Mouse (Mus musculus) MEL-GATA-1-ER (cell line): ENCODE results near the gene Fbln1.

Experiments
- DNase-seq: peaks from one replicate; pipeline ENCODE4 v3.0.0-alpha.2; 2012; ENCODE audit warnings: low read depth; ENCODE audit errors: extremely low read depth

Fbln1 gene

DNA sequence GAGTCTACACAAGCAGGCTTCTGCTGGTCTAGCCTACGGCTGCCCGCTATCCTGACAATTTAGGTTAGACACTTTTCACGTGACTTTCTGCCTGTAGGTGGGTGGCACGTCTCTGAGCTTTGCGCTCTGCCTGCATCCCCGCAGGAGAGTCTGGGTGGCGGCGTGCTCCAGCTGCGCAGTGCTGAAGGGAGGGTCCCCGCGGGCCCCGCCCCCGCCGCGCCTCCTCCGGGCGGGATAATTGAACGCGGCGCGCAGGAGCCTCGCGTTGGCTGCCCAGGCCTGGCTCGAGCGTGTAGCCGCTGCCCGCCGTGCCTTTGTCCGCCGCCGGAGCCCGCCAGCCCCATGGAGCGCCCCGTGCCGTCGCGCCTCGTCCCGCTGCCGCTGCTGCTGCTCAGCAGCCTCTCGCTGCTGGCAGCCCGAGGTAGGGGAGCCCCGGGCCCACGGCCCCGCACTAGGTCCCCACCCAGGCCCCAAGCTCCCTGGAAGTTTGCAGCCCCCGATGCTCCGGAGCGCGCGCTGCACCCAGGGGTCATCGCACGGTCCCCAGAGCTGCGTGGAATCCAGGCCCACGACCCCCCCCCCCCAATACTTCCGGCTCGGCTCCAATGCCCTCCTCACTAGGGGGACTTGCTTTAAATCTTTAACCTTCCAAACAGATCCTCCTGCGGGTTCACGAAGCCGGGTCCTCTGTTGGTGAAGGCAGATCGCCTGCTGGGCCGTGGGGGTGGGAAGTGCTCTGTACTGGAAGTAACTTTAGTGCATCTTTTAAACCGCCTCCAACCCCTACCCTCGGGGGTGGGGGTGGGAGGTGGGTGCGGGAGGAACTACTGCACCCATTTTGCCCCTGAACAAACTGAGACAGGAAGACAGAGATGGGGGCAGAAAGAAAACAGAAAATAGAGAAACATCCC is at the start of gene Fbln1:
Gene Fbln1 (plus strand): TSS at position 158 of the 911 bp plus-strand sequence.
- DNase-seq, result no peak

DNA sequence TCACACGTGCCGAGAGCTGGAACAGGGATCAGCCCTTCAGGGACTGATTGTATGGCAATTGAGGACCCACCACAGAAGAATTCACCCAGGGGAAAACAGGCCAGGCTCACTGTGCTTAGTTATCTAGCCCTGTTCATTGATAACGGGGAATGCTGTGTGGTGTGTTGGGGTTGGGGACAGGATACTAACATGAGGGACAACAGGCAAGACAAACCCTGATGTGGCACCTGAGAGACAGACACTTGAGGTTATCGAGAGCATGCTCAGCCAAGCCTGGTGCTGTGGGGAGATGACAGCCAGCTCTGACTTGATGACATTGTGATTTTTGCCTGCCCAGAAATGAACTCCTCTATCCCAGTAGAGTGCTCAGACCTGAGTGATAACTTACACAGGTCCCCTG is 49.6 kb upstream of the Fbln1 start:
- DNase-seq, result no peak

DNA sequence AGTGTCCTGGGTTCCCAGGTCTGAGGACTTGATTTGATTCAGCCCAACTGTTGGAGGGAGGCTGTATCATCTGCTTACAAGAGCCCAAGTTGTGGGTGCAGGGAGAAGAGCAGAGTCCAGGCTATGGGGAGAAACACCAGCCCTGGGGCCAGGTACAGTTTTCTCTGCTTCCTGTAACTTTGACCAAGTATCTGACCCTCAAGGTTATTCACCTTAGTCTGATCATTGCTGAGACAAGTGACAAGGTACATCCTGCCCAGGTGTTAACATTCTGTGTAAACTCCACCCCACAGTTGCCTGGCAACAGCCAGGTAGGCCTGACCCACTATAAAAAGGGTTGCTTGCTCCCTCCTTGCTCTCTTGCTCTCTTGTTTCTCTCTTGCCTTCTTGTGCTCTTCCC is 44.3 kb upstream of the Fbln1 start:
- no peak for DNase-seq

DNA sequence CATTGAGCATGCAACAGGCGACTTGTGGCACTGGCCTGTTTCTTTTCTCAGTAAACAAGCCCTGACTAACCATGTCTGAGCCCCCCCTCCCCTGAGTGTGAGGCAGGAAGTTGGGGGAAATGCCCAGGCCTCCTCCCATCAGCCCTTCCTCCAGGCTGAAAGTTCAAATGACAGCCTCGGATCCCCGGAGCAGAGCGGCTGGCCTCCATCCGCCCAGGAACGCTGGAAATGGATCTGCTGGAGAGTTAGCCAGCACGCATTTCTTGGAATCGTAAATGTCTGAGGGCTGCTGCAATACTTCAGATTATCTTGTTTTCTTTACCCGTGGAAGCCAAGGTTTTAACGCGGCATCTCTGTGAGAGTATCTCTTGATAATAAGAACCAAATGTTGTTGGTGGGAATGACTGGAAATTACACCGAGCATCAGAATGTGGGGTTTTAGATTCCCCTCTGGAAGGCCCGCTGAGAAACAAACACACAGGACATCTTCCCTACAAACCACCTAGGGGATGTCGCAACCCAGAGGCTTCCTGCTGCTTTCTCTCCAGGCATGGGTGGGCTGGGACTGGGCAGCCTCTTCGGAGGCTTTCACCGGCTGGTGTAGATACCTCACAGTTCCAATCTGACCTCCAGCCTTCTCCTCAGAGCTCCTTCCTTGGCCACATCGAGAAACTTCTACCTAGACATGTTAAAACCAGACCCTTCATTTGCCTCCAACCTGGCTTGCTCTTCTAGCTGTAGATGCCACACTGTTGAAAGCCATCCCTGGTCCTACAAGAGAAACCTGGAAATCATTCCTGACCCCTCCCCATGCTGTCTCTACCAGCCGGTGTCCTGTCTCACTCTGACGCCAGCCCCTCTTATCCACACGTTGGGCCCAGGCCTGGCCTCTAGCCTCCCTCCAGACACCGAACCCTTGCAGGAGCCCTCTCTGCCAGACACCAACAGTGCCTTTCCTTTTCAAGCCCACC is 42.8 kb upstream of the Fbln1 start:
- no peak for DNase-seq

DNA sequence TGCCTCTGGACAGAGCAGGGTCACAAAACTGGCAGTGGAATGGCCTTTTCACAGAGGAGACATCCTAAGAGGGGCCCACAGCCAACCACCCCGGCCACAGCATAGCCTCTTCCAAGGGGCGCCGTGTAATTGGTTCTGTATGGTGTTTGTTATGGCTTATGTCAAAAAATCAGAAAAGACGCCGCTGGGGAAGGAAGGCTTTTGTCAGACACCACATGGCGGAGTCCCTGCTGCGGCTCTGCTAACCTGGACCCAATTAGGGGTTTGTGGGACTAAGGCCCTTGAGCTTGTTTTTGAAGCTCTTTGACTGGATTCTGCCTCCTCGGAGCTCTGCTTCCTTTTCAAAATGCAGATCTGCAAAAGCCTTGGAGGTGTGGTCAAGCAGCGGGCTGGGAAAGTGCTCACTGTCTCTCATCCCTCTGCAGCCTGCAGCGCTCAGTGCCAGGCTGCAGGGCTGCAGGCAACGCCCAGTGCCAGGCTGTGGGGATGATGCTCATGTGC is 39.3 kb upstream of the Fbln1 start:
- DNase-seq, result no peak

DNA sequence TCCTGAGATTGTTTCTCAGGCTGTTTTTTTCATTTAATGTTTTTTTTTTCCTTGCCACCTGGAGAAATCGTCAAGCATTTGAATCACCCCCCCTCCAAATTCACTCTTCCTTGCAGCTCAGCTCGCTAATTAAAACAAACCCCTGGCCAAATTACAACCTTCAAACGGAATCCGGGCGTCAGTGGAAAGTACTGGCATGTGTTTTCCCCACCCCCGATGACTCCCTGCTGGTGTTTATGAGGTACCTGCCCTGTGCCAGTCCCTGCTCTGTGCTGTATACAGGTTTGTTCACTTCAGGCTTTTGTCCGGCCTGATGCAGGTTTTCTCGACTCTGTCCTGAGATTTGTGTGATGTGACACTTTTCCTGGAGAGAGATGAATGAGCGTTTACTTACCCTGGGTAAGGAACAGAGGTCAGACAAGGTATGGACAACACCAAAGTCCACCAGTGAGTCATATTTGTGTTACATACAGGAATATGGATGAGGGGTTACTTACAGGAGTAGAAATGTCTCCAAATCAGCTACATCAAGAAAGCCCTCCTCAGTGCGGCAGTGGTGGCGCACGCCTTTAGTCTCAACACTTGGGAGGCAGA is 38.6 kb upstream of the Fbln1 start:
- no peak for DNase-seq

DNA sequence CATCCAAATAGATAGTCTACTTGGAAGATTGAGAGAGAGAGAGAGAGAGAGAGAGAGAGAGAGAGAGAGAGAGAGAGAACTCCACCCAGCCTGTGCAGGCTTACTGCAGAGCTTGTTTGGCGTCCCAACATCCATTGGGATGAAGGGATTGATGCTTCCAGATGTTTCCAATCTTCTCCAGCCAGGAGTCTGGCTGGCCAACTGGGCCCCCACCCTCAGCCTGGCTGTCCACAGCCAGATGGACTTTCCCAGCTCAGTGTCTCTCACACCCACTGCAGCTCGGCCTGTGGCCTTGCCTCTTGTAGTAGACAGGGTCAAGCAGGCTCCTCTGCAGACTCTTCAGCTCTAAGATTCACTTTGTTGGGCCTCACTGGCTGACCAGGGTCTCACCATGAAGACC is 33.7 kb upstream of the Fbln1 start:
- no peak for DNase-seq

DNA sequence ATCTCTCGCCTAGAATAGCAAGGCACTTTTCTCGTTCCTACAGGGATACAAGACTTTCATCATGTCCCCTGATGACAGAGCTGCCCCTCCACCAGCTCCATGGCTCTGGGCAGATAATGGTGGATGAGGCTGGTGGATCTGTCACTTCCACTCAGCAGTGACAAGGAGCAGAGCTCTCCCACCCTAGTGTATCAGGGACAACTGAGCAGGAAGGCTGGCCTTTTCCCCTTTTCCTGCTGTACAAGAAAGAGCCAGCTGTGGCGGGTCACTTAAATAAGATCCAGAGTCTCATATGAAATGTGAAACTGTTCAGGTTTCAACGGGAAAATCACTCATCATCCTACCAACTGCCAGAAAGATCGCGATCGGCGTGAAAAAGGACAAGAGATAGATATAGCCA is 32.3 kb upstream of the Fbln1 start:
- no peak for DNase-seq

DNA sequence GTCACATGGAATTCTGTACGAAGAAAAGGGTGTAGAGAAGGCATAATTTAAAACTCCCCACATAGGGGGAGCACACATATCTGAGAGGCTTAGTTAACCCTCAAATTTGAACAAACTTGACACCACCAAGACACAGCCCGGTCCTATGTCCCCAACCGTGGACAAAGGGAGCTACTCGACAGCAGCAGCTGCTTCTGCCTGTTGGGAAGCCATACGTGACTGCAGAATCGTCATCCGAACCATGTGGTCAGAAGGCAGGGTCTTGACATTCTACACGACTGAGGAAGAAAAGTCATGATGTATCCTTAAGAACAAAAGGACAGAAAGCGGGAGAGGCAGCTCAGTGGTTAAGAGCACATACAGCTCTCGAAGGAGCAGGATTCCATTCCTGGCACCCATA is 31.7 kb upstream of the Fbln1 start:
- DNase-seq, result no peak

DNA sequence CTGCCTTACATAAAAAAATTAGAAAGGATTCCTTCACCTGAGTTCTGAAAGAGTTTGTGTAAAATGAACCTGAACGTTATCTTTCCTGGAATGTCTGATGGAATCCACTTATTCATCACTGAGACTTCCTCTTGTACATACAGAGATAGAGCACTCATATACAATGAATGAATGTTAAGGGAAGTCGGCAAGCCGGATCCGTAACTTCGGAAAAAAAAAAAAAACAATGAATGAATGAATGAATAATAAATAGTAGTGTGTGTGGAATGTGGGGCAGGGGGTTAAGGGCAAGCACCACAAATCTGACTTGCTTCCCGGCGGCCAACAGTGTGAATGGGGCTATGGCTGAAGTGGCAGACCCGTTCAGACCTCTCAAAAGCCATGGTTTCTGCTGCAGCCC is 28.2 kb upstream of the Fbln1 start:
- peak; percentile 66 for DNase-seq

DNA sequence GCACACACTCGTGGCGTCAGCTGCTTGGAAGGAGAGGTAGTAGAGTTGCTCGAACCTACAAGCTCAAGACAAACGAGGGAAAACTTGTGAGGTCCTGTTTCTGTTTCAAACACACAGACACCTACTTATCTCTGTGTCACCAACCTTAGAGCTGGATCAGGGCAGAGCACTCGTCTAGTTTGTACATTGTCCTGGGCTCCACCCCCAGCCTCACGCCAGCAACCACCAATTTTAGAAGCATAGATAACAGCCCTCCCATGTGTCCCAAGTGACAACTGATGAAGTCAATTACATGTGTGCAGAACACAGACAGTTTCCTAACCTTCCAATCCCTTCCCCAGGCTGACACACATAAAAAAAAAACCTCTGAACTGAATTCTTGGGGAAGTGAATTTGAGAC is 27.6 kb upstream of the Fbln1 start:
- DNase-seq, result no peak

DNA sequence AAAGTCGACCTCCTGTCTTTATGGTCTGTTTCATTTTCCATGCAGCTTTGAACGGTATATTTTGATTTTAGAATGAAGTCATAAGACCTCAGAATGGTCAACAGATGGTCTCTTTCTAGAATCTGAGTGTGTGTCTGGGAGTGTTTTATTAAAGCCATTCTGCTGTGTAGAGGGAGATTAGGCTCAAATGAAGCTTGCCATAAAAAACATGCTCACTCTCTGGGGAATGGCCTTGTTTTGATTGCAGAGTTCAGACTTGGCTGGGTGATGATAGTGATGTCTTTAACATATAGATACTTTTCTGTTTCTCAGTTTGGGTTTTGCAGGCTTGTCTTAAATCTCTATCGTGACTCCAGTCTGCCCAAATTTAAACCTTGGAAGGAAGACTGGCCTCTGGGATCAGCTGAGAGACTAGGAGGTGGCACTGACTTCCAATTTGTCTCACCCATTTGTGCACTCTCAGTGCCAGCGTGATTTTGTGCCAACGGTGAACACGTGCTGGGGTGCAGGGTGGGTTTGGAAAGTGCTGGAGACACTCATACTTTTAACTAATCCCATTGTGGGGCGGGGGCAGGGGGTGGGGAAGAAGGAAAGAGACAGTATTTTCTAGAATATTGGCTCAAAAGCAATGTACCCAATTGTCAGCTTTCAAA is 26.1 kb upstream of the Fbln1 start:
- no peak for DNase-seq

DNA sequence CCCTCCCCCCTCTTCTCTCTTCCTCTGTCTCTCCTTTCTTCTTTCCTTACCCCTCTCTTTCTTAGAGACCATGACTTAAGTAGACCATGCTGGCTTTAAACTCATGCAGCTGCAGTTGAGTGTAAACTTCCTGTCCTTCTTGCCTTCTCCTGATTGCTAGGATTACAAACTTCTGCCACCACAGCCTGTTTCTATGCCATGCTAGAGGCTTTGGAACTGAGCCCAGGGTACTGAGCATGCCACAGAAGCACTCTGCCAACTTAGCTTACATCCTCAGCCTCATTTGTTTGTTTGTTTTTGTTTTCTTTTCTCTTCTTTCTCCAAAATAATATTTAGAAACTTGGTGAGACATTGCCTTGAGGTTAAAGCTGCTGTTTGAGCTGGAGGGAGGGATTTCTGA is 25.4 kb upstream of the Fbln1 start:
- DNase-seq, result no peak

DNA sequence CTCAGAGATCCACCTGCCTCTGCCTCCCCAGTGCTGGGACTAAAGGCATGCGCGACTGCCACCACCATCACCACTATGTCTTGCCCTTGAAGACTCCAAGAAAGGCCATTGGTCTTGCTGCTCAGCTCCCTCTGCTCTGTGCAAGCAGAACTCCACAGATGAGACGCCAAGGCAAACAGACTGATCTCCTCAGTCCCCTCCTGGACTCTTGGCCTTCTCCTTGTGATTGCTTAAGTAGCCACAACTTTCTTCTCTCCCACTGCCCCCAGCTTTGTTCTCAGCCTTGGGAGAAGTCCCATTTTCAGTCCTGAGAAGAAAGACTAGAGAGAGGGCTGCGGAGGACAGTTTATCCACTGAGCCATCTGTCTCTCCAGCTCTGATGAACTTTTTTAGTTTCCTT is 23.7 kb upstream of the Fbln1 start:
- DNase-seq, result no peak

DNA sequence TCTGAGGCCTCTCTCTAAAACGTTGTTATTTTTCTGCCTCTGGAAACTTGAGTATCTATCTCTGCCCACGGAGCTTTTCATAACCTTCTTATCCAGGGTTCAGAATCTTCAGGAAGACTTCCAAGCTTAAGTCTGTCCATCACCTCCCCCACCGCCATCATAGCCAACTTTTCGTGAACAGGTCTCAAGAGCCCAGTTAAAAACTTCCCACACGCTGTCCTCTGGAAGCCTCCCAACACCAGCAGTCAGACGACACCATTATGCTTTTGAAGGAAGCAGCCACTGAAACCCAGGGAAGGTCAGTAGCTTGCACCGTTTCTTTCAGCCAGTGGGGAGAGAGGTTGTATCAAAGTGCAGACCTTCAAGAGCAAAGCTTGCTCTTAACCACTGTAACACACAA is 18.8 kb upstream of the Fbln1 start:
- DNase-seq, result no peak

DNA sequence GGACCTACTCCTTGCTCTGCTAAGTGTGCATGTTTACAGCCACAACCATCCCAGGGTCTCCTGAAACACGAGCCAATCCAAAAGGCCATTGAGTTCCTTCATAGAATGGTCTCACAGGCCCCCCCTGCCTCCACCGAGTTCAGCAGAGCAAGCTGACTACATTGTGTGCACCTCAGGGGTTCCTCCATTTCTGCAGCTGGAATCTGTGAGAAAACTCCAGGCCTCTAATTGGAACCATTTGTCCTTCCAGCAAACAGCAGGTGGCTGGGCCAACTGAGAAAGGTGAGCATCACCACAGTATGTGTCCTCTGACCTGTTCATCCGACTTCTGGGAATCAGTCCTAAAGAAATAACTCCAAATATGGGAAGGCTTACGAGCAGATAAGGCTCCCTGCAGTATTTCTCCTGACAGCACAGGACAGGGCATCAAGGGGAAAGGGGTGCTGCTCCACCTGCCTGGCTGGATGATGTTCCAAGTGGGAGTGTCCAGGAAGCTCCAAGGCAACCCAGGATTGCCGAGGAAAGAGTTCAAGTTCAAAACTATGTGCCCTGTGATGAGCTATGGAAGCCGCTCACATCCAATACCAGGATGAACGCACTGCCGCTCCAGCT is 17.5 kb upstream of the Fbln1 start:
- DNase-seq, result no peak

DNA sequence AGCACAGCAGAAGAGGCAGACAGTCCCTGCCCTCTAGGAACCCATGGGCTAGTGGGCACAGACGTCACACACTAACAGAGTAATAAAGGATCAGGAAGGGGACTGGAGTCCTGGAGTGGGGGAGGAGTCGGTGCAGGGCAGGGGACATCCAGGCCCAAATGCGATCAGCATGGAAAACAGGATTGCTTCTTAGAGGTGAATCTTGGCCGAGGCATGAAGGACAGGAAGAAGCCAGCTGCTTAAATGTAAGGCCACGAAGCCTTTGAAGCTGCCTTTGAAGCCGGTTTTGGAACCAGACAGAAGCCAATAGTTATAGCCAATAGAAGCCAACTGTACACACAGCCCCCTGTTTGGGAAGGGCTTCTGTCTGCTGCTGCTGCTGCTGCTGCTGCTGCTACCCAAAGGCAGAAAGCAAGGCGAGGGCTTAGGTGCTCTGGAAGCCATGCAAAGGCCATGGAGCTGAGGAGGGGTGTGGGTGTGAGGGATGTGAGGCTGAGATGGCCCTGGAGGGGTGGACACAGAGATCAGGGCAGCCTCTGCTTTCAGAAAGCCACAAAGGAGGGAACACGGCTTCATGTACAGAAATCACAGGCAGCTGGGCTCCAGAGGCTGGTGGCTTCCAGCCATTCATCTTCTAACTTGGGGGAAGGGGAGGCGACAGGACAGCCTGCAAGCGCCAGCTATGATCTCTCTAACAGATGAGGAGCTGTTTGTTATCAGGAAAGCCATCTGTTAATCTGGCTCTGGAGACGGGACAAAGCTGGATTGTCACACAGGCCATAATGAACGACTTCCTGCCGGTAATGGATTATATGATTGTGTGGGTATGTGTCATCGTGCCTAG is 5.1 kb upstream of the Fbln1 start:
- DNase-seq, result no peak

DNA sequence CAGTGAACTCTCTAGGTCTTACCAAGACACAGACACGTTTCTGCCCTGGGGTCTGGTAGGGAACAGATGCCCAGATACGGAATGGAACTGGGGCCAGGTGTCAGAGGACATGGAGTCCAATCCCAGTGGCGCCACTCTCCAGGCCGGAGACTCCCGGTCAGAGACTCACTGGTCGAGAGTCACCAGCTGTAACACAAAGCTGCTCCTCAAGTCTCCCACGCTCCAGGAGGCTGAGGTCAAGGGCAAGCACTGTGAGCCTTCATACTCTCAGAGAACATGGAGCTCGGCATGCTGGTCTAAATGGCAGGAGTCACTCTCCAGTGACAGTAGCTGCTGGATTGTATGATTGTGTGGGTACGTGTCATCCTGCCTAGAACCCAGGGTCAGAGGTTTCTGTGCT is 3.5 kb upstream of the Fbln1 start:
- no peak for DNase-seq

DNA sequence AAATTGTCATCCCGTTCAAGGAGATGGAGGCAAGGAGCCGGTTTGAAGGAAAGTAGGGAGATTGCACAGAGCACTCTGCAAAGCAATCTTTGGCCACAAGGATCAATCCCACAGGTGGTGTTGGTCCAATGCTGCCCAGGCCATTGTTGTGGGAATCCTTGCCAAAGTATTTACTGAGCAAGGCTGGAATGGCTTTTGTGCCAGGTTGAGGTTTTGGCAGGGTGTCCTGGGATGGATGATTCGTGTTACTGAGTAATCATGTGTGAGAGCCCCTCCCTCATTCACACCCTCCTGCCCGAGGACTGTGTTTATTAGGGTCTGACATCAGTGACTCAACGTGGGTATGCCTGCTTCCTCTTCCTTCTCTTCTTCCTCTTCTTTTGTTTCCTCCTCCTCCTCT is 3.0 kb upstream of the Fbln1 start:
- no peak for DNase-seq

DNA sequence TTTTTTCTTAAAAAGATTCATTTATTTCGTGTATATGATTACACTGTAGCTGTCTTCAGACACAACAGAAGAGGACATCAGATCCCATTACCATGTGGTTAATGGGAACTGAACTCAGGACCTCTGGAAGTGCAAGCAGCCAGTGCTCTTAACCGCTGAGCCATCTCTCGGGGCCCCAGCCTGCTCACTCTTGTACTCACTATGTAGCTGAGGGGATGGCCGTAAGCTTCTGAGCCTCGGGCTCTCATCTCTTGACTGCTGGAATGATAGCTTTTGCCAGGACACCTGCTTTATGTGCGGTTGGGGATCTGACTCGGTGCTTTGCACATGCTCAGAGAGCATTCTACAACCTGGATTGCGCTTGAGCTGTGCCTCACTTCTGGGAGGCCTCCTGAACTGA is 1.4 kb upstream of the Fbln1 start:
- DNase-seq, result no peak
